Mouse (Mus musculus) neural tube, embryonic 14.5 days (tissue): Measurements from ENCODE around the gene Prdm10. TPM values are rescaled to one million over a fixed set of nuclear protein-coding genes. Genes with fewer than 3 reads are reported as not detected.

Source experiments
- ATAC-seq: fragments of 200-750 bp; cut with Nextera tagmentation; 2 replicates; pipeline ENCODE4 v1.8.0; 2017; ENCODE audit warnings: low read depth, mild to moderate bottlenecking, moderate TSS enrichment, moderate library complexity
- H3K27ac ChIP-seq: fragments of 300-500 bp; sonication (generic); 2 replicates; pipeline ENCODE4 v1.5.1; 2014; ENCODE audit warnings: low read depth, mild to moderate bottlenecking, control low read depth, low read length, moderate library complexity, mixed read lengths
- H3K27me3 ChIP-seq: fragments of 300-500 bp; sonication (generic); 2 replicates; pipeline ENCODE4 v1.6.1; 2014; ENCODE audit warnings: low read length; ENCODE audit not compliant: control insufficient read depth, insufficient read depth
- H3K36me3 ChIP-seq: fragments of 300-500 bp; sonication (generic); 2 replicates; pipeline ENCODE4 v1.6.1; 2014; ENCODE audit warnings: low read length, mixed read lengths; ENCODE audit not compliant: control insufficient read depth, insufficient read depth
- H3K4me1 ChIP-seq: fragments of 300-500 bp; sonication (generic); 2 replicates; pipeline ENCODE4 v1.6.1; 2014; ENCODE audit warnings: low read length; ENCODE audit not compliant: control insufficient read depth, insufficient read depth
- H3K4me2 ChIP-seq: fragments of 300-500 bp; sonication (generic); 2 replicates; pipeline ENCODE4 v1.6.1; 2014; ENCODE audit warnings: mild to moderate bottlenecking, low read depth, low read length, control low read depth
- H3K4me3 ChIP-seq: fragments of 300-500 bp; sonication (generic); 2 replicates; pipeline ENCODE4 v1.5.1; 2014; ENCODE audit warnings: low read depth, low read length, control low read depth, mixed read lengths
- H3K9ac ChIP-seq: fragments of 300-500 bp; sonication (generic); replicated peaks from 2 replicates; pipeline ENCODE4 v1.6.1; 2014; ENCODE audit warnings: low read depth, mild to moderate bottlenecking, control low read depth, low read length, mixed read lengths
- H3K9me3 ChIP-seq: fragments of 300-500 bp; sonication (generic); 2 replicates; pipeline ENCODE4 v1.6.1; 2016; ENCODE audit warnings: low read length; ENCODE audit not compliant: control insufficient read depth
- WGBS: fragments of 180-500 bp; shearing (Covaris S2); extraction: QIAGEN DNeasy Blood & Tissue Kit; methylation state at CpG from one replicate; pipeline ENCODE4 v1.1.7; 2014; 5-methylcytosine and 5-hydroxymethylcytosine counted together
- polyA plus RNA-seq: library from polyadenylated mRNA; unstranded; fragments of >200 nt; fragmentation: Nextera tagmentation; extraction: Ambion mirVana; gene quantifications from 2 replicates; pipeline ENCODE4 v1.2.1, GENCODE M21; 2014

Gene Prdm10
- 9.6 and 11.6 TPM in 2 replicates for polyA plus RNA-seq

DNA sequence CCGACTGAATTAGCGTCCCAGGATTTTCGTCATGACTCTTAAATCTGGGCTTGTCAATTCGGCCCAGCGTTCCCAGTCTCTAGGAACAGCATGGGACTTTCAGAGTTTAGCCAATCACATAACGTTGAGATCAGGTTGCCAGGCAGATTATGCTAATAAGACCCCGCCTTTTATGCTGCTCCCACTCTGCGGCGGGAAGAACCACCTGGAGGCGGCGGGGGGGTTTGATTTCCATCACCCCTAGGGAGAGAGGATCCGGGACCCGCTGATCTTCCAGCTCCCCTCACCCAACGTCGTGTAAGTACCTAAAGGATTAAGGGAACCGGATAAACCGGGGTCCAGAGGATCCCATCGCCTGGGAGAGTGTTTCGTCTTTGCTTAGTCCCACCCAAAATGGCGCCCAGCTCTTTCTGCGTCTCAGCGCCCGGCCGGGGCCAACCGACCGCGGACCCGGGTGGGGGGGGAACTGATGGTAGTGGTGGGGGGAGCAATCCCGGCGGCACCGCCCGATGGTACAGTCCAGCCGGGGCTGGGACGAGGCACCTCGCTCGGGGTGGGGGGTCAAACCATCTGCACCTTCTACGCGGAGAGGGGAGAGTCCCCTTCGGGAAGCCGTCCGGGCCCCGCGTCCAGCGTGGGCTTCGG, at the start of gene Prdm10:
TSS of gene Prdm10 (plus strand) at position 173 of the 645 bp plus-strand sequence.
- Histone ChIP-seq H3K36me3 (no peaks in the 10 kb centered on the region), H3K9ac (peak within 1 kb of the TSS; percentile 99), H3K4me3 (peak within 1 kb of the TSS; percentile 75), H3K9me3 (no peaks in the 10 kb centered on the region), H3K27ac (peak within 1 kb of the TSS; percentile 100), H3K4me1 (peaks cover 16% of the 10 kb centered on the region), H3K4me2 (peak within 1 kb of the TSS; percentile 59), H3K27me3 (no peaks in the 10 kb centered on the region; the same call in 1 of the 2 replicates)
- ATAC-seq = peak; percentile 94
- under 1% methylated on average over 45 of the region's 45 CpGs for WGBS

DNA sequence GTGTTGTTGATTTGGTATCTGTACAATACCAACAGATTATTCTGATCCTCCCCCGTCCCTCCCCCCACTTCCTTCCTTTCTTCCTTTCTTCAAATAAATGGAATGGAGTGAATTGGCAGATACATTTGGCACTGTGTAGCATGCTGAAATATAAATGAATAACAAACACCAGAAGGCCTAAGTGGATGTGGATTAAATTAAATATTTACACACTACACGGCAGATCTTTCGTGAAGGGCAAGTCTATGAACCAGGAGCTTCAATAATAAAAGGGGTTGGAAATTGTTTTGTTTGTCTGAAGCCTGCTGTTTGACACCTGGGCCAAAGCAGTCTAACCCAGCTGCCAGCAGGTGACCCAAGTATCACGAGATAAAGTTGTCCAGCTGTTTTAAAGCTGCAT, 45.3 kb upstream of the Prdm10 start:
- Histone ChIP-seq H3K9ac (no peak overlapping the region), H3K4me1 (peaks cover 8% of the 10 kb centered on the region; the same call in 1 of the 2 replicates), H3K9me3 (no peaks in the 10 kb centered on the region), H3K27ac (no peak overlapping the region), H3K4me2 (no peak overlapping the region), H3K27me3 (no peaks in the 10 kb centered on the region), H3K4me3 (no peak overlapping the region), H3K36me3 (no peaks in the 10 kb centered on the region)
- ATAC-seq = no peak
- 64% methylated on average over 4 of the region's 4 CpGs for WGBS

DNA sequence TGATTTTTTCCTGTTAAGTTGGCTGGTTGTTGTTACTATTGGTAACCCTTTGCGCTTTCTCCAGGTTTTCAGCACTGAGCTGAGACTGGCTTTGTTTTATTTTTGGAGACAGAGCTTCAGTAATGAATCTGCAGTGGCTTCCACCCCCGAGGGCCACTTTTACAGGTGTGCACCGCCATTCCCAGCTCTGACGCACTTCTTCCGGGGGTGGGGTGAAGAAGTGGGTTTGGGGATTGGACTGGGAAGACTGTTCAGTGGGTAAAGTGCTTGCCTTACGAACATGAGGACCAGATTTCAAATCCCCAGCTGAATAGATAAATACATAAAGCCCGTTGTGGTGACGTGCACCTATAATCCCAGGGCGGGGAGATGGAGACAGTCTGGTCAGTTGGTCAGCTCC, 44.8 kb upstream of the Prdm10 start:
- H3K27ac ChIP-seq = no peak overlapping the region
- no peak overlapping the region for H3K4me2 ChIP-seq
- H3K4me3 ChIP-seq = no peak overlapping the region
- WGBS = 88% methylated on average over 9 of the region's 9 CpGs
- no peaks in the 10 kb centered on the region for H3K27me3 ChIP-seq
- no peaks in the 10 kb centered on the region for H3K9me3 ChIP-seq
- no peak overlapping the region for H3K9ac ChIP-seq
- no peak for ATAC-seq
- no peaks in the 10 kb centered on the region for H3K36me3 ChIP-seq
- peaks cover 8% of the 10 kb centered on the region; the same call in 1 of the 2 replicates for H3K4me1 ChIP-seq

DNA sequence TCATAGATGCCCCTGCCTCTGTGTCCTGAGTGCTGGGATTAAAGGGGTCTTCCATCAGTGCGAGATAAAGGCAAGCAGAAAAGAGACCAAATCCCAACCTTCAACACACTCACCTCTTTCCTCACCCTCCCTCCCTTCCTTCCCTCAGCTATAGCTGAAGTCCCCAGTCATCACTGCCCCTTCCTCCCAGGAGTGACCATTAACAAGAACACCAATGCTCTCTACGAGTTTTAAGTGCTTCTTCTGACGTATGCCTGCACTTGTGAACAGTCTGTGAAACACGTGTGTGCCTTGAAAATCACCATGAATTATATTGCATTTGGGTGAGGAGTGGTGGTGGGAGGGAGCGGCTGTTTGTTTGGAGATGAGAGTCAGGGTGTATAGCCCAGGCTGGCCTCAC, 44.3 kb upstream of the Prdm10 start:
- ATAC-seq = no peak
- H3K4me2 ChIP-seq = no peak overlapping the region
- peaks cover 8% of the 10 kb centered on the region; the same call in 1 of the 2 replicates for H3K4me1 ChIP-seq
- 60% methylated on average over 5 of the region's 5 CpGs for WGBS
- H3K9me3 ChIP-seq = no peaks in the 10 kb centered on the region
- no peaks in the 10 kb centered on the region for H3K36me3 ChIP-seq
- H3K9ac ChIP-seq = no peak overlapping the region
- H3K27ac ChIP-seq = no peak overlapping the region
- H3K4me3 ChIP-seq = no peak overlapping the region
- H3K27me3 ChIP-seq = no peaks in the 10 kb centered on the region

DNA sequence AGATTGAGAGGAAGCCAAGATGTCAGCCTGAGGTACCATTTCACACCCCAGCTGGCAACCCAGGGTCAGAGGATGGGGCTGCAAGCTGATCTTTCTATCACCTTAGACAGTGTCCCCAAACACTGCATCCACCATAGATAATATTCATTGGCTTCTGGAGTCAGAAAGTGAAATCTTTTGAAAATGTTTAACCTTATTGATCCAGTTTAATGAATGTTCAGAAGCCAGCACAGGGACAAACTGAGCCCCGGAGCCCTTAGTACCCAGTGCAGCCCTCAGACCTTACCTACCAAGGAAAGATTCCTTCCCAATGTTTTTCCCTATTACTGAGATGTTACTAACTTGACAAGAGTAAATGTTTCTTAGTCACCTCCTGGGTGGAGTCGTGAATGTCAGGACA, 41.8 kb upstream of the Prdm10 start:
- no peak for ATAC-seq
- H3K4me3 ChIP-seq = no peak overlapping the region
- no peak overlapping the region for H3K9ac ChIP-seq
- H3K4me1 ChIP-seq = no peaks in the 10 kb centered on the region
- WGBS = 87% methylated on average over 2 of the region's 2 CpGs
- H3K27me3 ChIP-seq = no peaks in the 10 kb centered on the region
- H3K36me3 ChIP-seq = no peaks in the 10 kb centered on the region
- H3K9me3 ChIP-seq = no peaks in the 10 kb centered on the region
- H3K4me2 ChIP-seq = no peak overlapping the region
- H3K27ac ChIP-seq = no peak overlapping the region

DNA sequence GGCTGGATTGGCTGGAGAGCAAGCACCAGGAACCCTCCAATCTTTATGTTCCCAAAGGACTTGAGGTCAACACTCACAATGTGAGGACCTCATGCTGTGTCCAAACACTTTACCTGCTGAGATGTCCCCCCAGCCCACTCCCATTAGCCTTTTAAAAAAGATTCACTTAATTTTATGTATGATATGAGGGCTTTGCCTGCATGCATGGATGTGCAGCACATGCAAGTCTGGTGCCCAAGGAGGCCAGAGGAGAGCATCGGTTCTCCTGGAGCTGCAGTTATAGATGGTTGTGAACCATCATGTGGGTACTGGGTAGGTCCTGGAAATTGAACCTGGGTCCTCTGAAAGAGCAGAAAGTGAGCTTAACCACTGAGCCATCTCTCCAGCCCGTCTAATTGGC, 40.8 kb upstream of the Prdm10 start:
- Histone ChIP-seq H3K9me3 (no peaks in the 10 kb centered on the region), H3K4me2 (no peak overlapping the region), H3K36me3 (no peaks in the 10 kb centered on the region), H3K27me3 (no peaks in the 10 kb centered on the region), H3K27ac (no peak overlapping the region), H3K9ac (no peak overlapping the region), H3K4me1 (no peaks in the 10 kb centered on the region), H3K4me3 (no peak overlapping the region)
- WGBS = 93% methylated on average over 2 of the region's 2 CpGs
- no peak for ATAC-seq

DNA sequence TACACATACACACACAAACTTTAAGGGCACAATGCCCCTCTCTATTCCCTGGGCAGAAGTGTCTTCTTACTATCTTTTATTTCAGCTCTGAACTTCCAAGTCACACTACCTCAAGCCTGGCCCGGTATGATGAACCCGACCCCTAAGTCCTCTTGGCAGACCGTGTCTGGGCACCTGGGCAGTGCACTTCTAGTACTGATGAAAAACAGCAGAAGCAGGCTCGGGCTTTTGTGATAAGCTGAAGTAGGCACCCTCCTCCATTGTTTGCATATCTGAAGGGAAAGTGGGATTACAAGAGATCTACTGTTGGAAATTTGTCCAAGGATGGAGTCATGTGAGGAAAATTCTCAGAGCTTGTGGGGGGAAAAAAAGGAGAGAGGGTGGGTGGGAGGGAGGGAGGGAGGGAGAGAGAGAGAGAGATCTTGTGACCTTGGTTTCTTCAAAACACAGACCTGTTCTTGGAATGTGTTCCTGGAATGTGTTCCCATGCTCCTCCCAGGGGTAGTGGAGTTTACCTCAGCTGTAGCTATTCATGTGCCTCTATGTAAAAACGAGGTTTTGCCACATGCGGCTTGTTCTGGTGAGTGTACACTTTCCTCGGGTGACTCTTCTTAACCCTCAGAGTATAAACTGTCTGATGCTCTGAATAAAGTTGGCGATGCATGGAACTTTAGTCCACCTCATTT, 39.7 kb upstream of the Prdm10 start:
- no peaks in the 10 kb centered on the region for H3K4me1 ChIP-seq
- H3K9me3 ChIP-seq = no peaks in the 10 kb centered on the region
- no peak overlapping the region for H3K4me2 ChIP-seq
- no peak overlapping the region for H3K9ac ChIP-seq
- no peaks in the 10 kb centered on the region for H3K27me3 ChIP-seq
- H3K36me3 ChIP-seq = no peaks in the 10 kb centered on the region
- WGBS = 89% methylated on average over 8 of the region's 8 CpGs
- no peak for ATAC-seq
- H3K27ac ChIP-seq = no peak overlapping the region
- H3K4me3 ChIP-seq = no peak overlapping the region

DNA sequence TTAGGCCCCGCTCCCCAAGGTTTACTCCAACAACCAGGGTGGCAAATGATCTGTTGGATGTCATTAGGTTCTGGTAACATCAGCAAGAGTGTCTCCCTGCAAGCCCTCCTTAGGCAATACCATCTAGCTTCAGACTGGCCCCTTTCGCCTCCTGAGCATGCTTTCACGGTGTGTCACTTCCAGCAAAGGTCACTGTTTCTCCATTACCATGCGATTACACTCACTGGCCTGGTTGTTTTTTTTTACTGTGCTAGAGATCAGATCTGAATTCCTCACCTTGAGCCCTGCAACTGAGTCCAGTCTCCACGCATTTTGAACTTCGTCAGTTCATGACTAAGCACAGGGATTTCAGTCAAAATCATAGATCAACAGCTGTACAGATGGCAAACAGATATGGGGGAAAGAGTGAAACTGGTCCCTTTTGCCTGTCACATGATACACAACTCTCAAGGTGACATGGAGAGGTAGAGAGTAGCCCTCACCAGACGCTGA, 39.1 kb upstream of the Prdm10 start:
- WGBS = 91% methylated on average over 7 of the region's 7 CpGs
- no peaks in the 10 kb centered on the region for H3K9me3 ChIP-seq
- no peak for ATAC-seq

DNA sequence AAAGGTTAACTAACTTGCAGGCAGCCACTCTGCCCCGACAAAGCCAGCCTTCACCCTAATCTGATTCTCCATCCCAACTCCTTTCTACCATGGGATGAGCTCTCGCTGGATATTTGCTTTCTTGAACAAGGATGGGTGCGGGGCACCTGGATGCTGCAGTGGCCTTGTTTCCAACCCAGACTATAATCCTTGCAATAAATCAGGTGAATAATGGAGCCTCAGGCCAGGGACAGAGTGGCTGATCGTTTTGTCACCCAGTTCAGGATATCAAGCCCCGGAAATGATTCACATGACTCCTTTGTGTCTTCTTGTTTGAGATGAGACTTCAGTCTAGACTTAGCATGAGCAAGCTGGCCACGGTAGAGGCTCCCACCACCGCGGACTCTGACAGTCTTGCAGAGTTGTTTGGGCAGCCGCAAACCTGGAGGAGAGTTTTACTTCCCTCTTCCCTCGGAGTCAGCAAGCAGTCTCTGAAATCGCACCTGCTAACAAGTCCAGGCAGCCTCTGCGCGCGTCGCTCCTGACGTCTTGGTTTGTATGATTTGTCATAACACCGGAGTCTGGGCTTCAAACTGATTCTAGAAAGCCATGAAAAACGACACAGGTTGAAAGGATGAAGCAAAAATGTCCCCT, 36.9 kb upstream of the Prdm10 start:
- Histone ChIP-seq H3K4me1 (no peaks in the 10 kb centered on the region), H3K4me3 (no peak overlapping the region), H3K4me2 (no peak overlapping the region), H3K27ac (no peak overlapping the region; the same call in 1 of the 2 replicates), H3K27me3 (no peaks in the 10 kb centered on the region), H3K36me3 (no peaks in the 10 kb centered on the region), H3K9me3 (no peaks in the 10 kb centered on the region), H3K9ac (no peak overlapping the region)
- no peak for ATAC-seq
- 66% methylated on average over 18 of the region's 18 CpGs for WGBS

More for the DNA sequence above, 39.1 kb upstream of the Prdm10 start:
- H3K27ac ChIP-seq = no peak overlapping the region
- H3K9ac ChIP-seq = no peak overlapping the region
- no peak overlapping the region for H3K4me2 ChIP-seq
- H3K27me3 ChIP-seq = no peaks in the 10 kb centered on the region
- no peaks in the 10 kb centered on the region for H3K4me1 ChIP-seq
- H3K4me3 ChIP-seq = no peak overlapping the region
- H3K36me3 ChIP-seq = no peaks in the 10 kb centered on the region
